Mouse (Mus musculus) small intestine, adult 2 months (tissue): Measurements from ENCODE around the gene Cx3cl1.

Experiments used
- CTCF ChIP-seq: fragments of 200-500 bp; IDR thresholded peaks from 2 replicates; pipeline ENCODE4 v1.5.1; 2012; ENCODE audit warnings: low read depth, mild to moderate bottlenecking, control low read depth, inconsistent platforms, low read length, moderate library complexity, mixed read lengths; ENCODE audit not compliant: insufficient replicate concordance, insufficient read length; ENCODE audit errors: extremely low read depth
- POLR2A ChIP-seq: fragments of 200-500 bp; IDR thresholded peaks from 2 replicates; pipeline ENCODE4 v1.6.1; 2012; ENCODE audit warnings: low read depth, mild to moderate bottlenecking, control low read depth, inconsistent platforms, low read length, moderate library complexity

GRCm38 (mm10) chr8:94734735-94735350 lies 37.0 kb upstream of the Cx3cl1 start:
- TF ChIP-seq CTCF: no peak
- no peak for TF ChIP-seq POLR2A
